Mouse (Mus musculus) heart, adult 2 months (tissue): ENCODE results near the gene Ptma. TPM values are rescaled to one million over a fixed set of nuclear protein-coding genes. Genes with fewer than 3 reads are reported as not detected.

ENCODE experiments used
- DNase-seq, 2 experiments: peaks; one replicate each; pipeline ENCODE4 v3.0.0; 2021
- H3K27ac ChIP-seq: fragments of 200-600 bp; 2 replicates; pipeline ENCODE4 v1.8.1; 2022
- H3K27me3 ChIP-seq: fragments of 200-500 bp; 2 replicates; pipeline ENCODE4 v1.6.1; 2012; ENCODE audit warnings: mild to moderate bottlenecking, low read length, inconsistent platforms, mixed read lengths; ENCODE audit not compliant: control insufficient read depth, insufficient read depth
- H3K36me3 ChIP-seq: fragments of 200-500 bp; 2 replicates; pipeline ENCODE4 v1.6.1; 2012; ENCODE audit warnings: low read length, inconsistent platforms; ENCODE audit not compliant: control insufficient read depth, insufficient read depth
- H3K4me1 ChIP-seq: fragments of 200-500 bp; 2 replicates; pipeline ENCODE4 v1.6.1; 2011; ENCODE audit warnings: low read length; ENCODE audit not compliant: control insufficient read depth, insufficient read depth
- H3K4me3 ChIP-seq: fragments of 200-600 bp; 2 replicates; pipeline ENCODE4 v1.8.1; 2022
- H3K79me2 ChIP-seq: fragments of 200-500 bp; replicated peaks from 2 replicates; pipeline ENCODE4 v1.6.1; 2012; ENCODE audit warnings: mild to moderate bottlenecking, inconsistent platforms, low read length, moderate library complexity, mixed read lengths; ENCODE audit not compliant: control insufficient read depth, insufficient read depth
- H3K9ac ChIP-seq: fragments of 200-500 bp; 2 replicates; pipeline ENCODE4 v1.6.1; 2012; ENCODE audit warnings: low read depth, mild to moderate bottlenecking, control low read depth, inconsistent platforms, low read length, mixed read lengths
- CTCF ChIP-seq: fragments of 200-600 bp; IDR thresholded peaks from 2 replicates; pipeline ENCODE4 v1.8.1; 2022; ENCODE audit warnings: antibody characterized with exemption, mild to moderate bottlenecking, moderate library complexity
- EP300 ChIP-seq: fragments of 200-500 bp; IDR thresholded peaks from 2 replicates; pipeline ENCODE4 v1.6.1; 2011; ENCODE audit warnings: low read depth, low read length, control low read depth; ENCODE audit not compliant: insufficient read depth
- POLR2A ChIP-seq: fragments of 200-500 bp; IDR thresholded peaks from 2 replicates; pipeline ENCODE4 v1.6.1; 2011; ENCODE audit warnings: mild to moderate bottlenecking, low read depth, low read length, control low read depth; ENCODE audit not compliant: insufficient read depth
- WGBS: fragments of 180-500 bp; shearing (Covaris S2); methylation state at CpG from one replicate; pipeline ENCODE4 v1.1.7; 2018; 5-methylcytosine and 5-hydroxymethylcytosine counted together
- intact Hi-C: fragments of 180-260 bp; cut with DNase I; formaldehyde crosslinking; loops from one replicate; pipeline ENCODE4 v1.15.1; 2025
- polyA plus RNA-seq: library from polyadenylated mRNA; depleted of rRNA; stranded (reverse); fragments of >200 nt; gene quantifications from 2 replicates; pipeline ENCODE4 v1.2.3, GENCODE M21; 2012
- total RNA-seq, 2 experiments: library from RNA; stranded (reverse); gene quantifications; 2 replicates each; pipeline ENCODE4 v1.2.3; 2021

Gene Ptma
- total and polyA plus RNA-seq, 3 experiments = 177 to 227 (median 200) TPM

GRCm38 (mm10) chr1:86498611-86499010 is 27.9 kb upstream of the Ptma start:
- no peaks in the 10 kb centered on the region for H3K36me3 ChIP-seq
- intact Hi-C loops = no loop called here
- WGBS = 73% methylated on average over 1 of the region's 1 CpGs
- H3K27me3 ChIP-seq = no peaks in the 10 kb centered on the region
- TF ChIP-seq EP300 = no peak
- H3K9ac ChIP-seq = no peak overlapping the region
- DNase-seq = peak in 1 of 2 experiments; percentile 65
- no peaks in the 10 kb centered on the region for H3K79me2 ChIP-seq
- H3K27ac ChIP-seq = peak overlapping the region; percentile 4; the same call in 1 of the 2 replicates
- no peak overlapping the region for H3K4me3 ChIP-seq
- H3K4me1 ChIP-seq = peaks cover 16% of the 10 kb centered on the region

GRCm38 (mm10) chr1:86499903-86500302 is 26.6 kb upstream of the Ptma start:
- TF ChIP-seq CTCF (peak; percentile 86), EP300 (peak; percentile 75; the same call in 1 of the 2 replicates), POLR2A (no peak)
- no peak overlapping the region for H3K4me3 ChIP-seq
- H3K79me2 ChIP-seq = no peaks in the 10 kb centered on the region
- peak; percentile 76 to 82 for DNase-seq
- peak overlapping the region; percentile 18; the same call in 1 of the 2 replicates for H3K27ac ChIP-seq
- intact Hi-C loops = loop anchor here (1.0 to 2.0 kb wide), 2 partner anchors 29 to 60 kb away; no protein-coding TSS in a partner anchor
- H3K36me3 ChIP-seq = no peaks in the 10 kb centered on the region
- 20% methylated on average over 3 of the region's 3 CpGs for WGBS
- H3K27me3 ChIP-seq = no peaks in the 10 kb centered on the region
- H3K4me1 ChIP-seq = peaks cover 17% of the 10 kb centered on the region
- no peak overlapping the region for H3K9ac ChIP-seq

- intact Hi-C loops = loop anchor here (1.0 to 2.0 kb wide), 3 partner anchors 30 to 60 kb away; no protein-coding TSS in a partner anchor
- WGBS = 73% methylated on average over 4 of the region's 4 CpGs
- H3K4me3 ChIP-seq = no peak overlapping the region
Observed at GRCm38 (mm10) chr1:86500681-86501080, 25.8 kb upstream of the Ptma start.

GRCm38 (mm10) chr1:86501114-86501532 is 25.4 kb upstream of the Ptma start:
- intact Hi-C loops = loop anchor here (1.0 to 2.0 kb wide), 2 partner anchors 30 to 31 kb away; no protein-coding TSS in a partner anchor
- TF ChIP-seq EP300 (no peak), POLR2A (no peak), CTCF (peak; percentile 77)
- H3K9ac ChIP-seq = no peak overlapping the region
- peaks cover 23% of the 10 kb centered on the region for H3K4me1 ChIP-seq
- 21% methylated on average over 6 of the region's 6 CpGs for WGBS
- H3K36me3 ChIP-seq = no peaks in the 10 kb centered on the region
- DNase-seq = peak; percentile 62 to 77
- no peaks in the 10 kb centered on the region for H3K27me3 ChIP-seq
- no peaks in the 10 kb centered on the region for H3K79me2 ChIP-seq
- H3K27ac ChIP-seq = 0 out of 2 replicates have a peak overlapping the region, but pooled peaks have one; percentile 3
- no peak overlapping the region for H3K4me3 ChIP-seq

More at GRCm38 (mm10) chr1:86500681-86501080, 25.8 kb upstream of the Ptma start:
- no peak overlapping the region for H3K27ac ChIP-seq
- no peak for TF ChIP-seq EP300
- TF ChIP-seq POLR2A = no peak
- TF ChIP-seq CTCF = no peak
- H3K27me3 ChIP-seq = no peaks in the 10 kb centered on the region
- no peak overlapping the region for H3K9ac ChIP-seq
- no peaks in the 10 kb centered on the region for H3K36me3 ChIP-seq
- H3K4me1 ChIP-seq = peaks cover 23% of the 10 kb centered on the region
- no peaks in the 10 kb centered on the region for H3K79me2 ChIP-seq
- no peak for DNase-seq

GRCm38 (mm10) chr1:86501559-86501958 is 25.0 kb upstream of the Ptma start:
- Histone ChIP-seq H3K9ac (no peak overlapping the region), H3K27me3 (no peaks in the 10 kb centered on the region), H3K79me2 (no peaks in the 10 kb centered on the region), H3K27ac (peak overlapping the region; percentile 47; the same call in 1 of the 2 replicates), H3K4me3 (no peak overlapping the region), H3K4me1 (peaks cover 23% of the 10 kb centered on the region), H3K36me3 (no peaks in the 10 kb centered on the region)
- peak; percentile 89 to 95 for DNase-seq
- intact Hi-C loops = loop anchor here (1.0 to 2.0 kb wide), 2 partner anchors 31 kb away; no protein-coding TSS in a partner anchor
- TF ChIP-seq CTCF (peak; percentile 87), EP300 (peak; percentile 87), POLR2A (no peak)
- WGBS = 2% methylated on average over 4 of the region's 4 CpGs

GRCm38 (mm10) chr1:86502221-86503048 is 24.1 kb upstream of the Ptma start:
- intact Hi-C loops = no loop called here
- H3K9ac ChIP-seq = no peak overlapping the region

More at GRCm38 (mm10) chr1:86502221-86503048, 24.1 kb upstream of the Ptma start:
- H3K27me3 ChIP-seq = no peaks in the 10 kb centered on the region
- TF ChIP-seq POLR2A (no peak), EP300 (no peak), CTCF (no peak)
- H3K4me3 ChIP-seq = no peak overlapping the region
- no peak for DNase-seq
- WGBS = 54% methylated on average over 17 of the region's 17 CpGs
- no peaks in the 10 kb centered on the region for H3K36me3 ChIP-seq
- no peak overlapping the region for H3K27ac ChIP-seq
- H3K4me1 ChIP-seq = peaks cover 23% of the 10 kb centered on the region
- no peaks in the 10 kb centered on the region for H3K79me2 ChIP-seq
